In the genomic region with DNA sequence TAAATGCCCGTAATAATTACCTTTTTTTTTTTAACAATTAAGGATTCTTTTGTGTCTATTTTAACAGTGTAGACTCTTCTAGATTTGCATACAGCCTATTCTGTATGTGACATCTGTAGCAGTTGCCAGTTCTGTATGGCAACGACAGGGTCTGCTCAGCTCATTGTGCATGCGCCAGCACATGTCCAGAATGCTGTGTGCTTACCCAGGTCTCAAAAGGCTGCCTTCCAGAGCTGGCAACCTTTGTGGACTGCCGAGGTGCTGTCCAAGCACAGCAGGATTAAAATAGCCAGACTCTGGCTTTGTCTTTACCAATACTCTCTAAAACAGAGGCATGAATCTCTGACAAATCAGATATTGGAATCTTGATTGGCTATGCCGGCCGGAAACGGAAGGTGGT, we compare ENCODE assay signal across 30 mouse cellular contexts.
A peak's percentile ranks its signal among the peaks of the same experiment; 100 is the strongest.
DNase-seq lines count a peak whose midpoint lies in the region; ATAC-seq and TF ChIP-seq lines count a peak whose summit lies in the region.
"Had no signal": no experiment of that assay in that cellular context is flagged by ENCODE, and none has a peak within 500 bp of the region (broad histone marks: within the 10 kb centered on the region; RNA-seq: fewer than 3 reads in every experiment).

No protein-coding gene starts in this region.

- TF ChIP-seq CTCF in brain, embryonic 14.5 days (IDR thresholded peaks at IDR 0.05; ENCODE audit: borderline replicate concordance, extremely low read depth, insufficient read depth, insufficient read length) = no peak

- peak; percentile 74; the same call in 1 of the 2 replicates for ATAC-seq in forebrain, embryonic 16.5 days
- no peak for ATAC-seq in forebrain, embryonic 11.5 days (replicated peaks; ENCODE audit: low FRiP score)
- peak; percentile 56; the same call in 1 of the 2 replicates for ATAC-seq in midbrain, embryonic 12.5 days (ENCODE audit: low FRiP score, low read depth)
- ATAC-seq: liver, postnatal 0 days; lung, postnatal 0 days; Patski had no signal

- no peak overlapping the region for H3K9ac ChIP-seq in forebrain, embryonic 16.5 days (replicated peaks; ENCODE audit: low read depth, low read length)
- H3K9ac ChIP-seq in forebrain, embryonic 11.5 days (ENCODE audit: low read length) = no peak overlapping the region
- H3K9ac ChIP-seq in midbrain, embryonic 12.5 days (replicated peaks) = no peak overlapping the region
- H3K9ac ChIP-seq: embryonic facial prominence, embryonic 13.5 days; heart, embryonic 15.5 days; kidney, embryonic 15.5 days; limb, embryonic 12.5 days; liver, postnatal 0 days had no signal

- no peaks in the 10 kb centered on the region for H3K27me3 ChIP-seq in forebrain, embryonic 16.5 days (replicated peaks; ENCODE audit: control insufficient read depth, insufficient read depth, low read length)
- no peaks in the 10 kb centered on the region for H3K27me3 ChIP-seq in forebrain, embryonic 11.5 days (ENCODE audit: control insufficient read depth, insufficient read depth, low read length)
- H3K27me3 ChIP-seq in midbrain, embryonic 12.5 days = no peaks in the 10 kb centered on the region
- H3K27me3 ChIP-seq: CH12.LX; embryonic facial prominence, embryonic 13.5 days; heart, embryonic 15.5 days; kidney, embryonic 15.5 days; limb, embryonic 12.5 days had no signal

- no peak overlapping the region for H3K4me3 ChIP-seq in forebrain, embryonic 16.5 days (replicated peaks; ENCODE audit: low read length)
- H3K4me3 ChIP-seq in forebrain, embryonic 11.5 days (ENCODE audit: low read depth, low read length) = no peak overlapping the region
- H3K4me3 ChIP-seq in midbrain, embryonic 12.5 days = no peak overlapping the region
- H3K4me3 ChIP-seq: embryonic facial prominence, embryonic 13.5 days; erythroblast, embryonic 14.5 days; gastrocnemius, adult 2 months; heart, embryonic 15.5 days; kidney, embryonic 15.5 days; limb, embryonic 12.5 days had no signal

- DNase-seq in forebrain, embryonic 11.5 days (ENCODE audit: low spot score) = no peak
- DNase-seq in heart, postnatal 4 days = peak; percentile 9
- DNase-seq in heart, adult 9 months (ENCODE audit: low spot score in 2 of 2) = no peak
- peak; percentile 75 for DNase-seq in brain, embryonic 14.5 days (ENCODE audit: low read depth)
- DNase-seq in lung, postnatal 25 days (ENCODE audit: low spot score) = no peak
- DNase-seq: adrenal gland, postnatal 36 days; B cell, adult 2 months; cerebellum, adult 11 months; cerebellum, postnatal 36 days; embryo, embryonic 11 days; gastrocnemius, adult 2 months; kidney, adult 11 months; kidney, postnatal 36 days; liver, postnatal 0 days; right cerebral cortex, postnatal 14 days; thymus, adult 2 months; thymus, postnatal 4 days had no signal

- peaks cover 8% of the 10 kb centered on the region; the same call in 1 of the 2 replicates for H3K4me1 ChIP-seq in forebrain, embryonic 16.5 days (replicated peaks; ENCODE audit: control insufficient read depth, insufficient read depth, low read length)
- 0 out of 2 replicates have a peak, but pooled peaks cover 2% of the 10 kb centered on the region for H3K4me1 ChIP-seq in forebrain, embryonic 11.5 days (replicated peaks; ENCODE audit: control insufficient read depth, insufficient read depth, low read length)
- no peaks in the 10 kb centered on the region for H3K4me1 ChIP-seq in midbrain, embryonic 12.5 days
- H3K4me1 ChIP-seq: embryonic facial prominence, embryonic 13.5 days; heart, embryonic 15.5 days; kidney, embryonic 15.5 days; limb, embryonic 12.5 days had no signal

- WGBS in forebrain, embryonic 16.5 days = 13% methylated on average over 7 of the region's 7 CpGs
- 72% methylated on average over 7 of the region's 7 CpGs for WGBS in forebrain, embryonic 11.5 days
- WGBS in midbrain, embryonic 12.5 days = 50% methylated on average over 7 of the region's 7 CpGs

- no peak overlapping the region for H3K4me2 ChIP-seq in forebrain, embryonic 16.5 days (ENCODE audit: low read length)
- H3K4me2 ChIP-seq in forebrain, embryonic 11.5 days (ENCODE audit: low read depth, low read length, severe bottlenecking) = no peak overlapping the region
- H3K4me2 ChIP-seq in midbrain, embryonic 12.5 days (replicated peaks) = no peak overlapping the region
- H3K4me2 ChIP-seq: embryonic facial prominence, embryonic 13.5 days; heart, embryonic 15.5 days; kidney, embryonic 15.5 days; limb, embryonic 12.5 days; liver, embryonic 11.5 days had no signal

- no peak overlapping the region for H3K27ac ChIP-seq in forebrain, embryonic 16.5 days (ENCODE audit: low read length)
- H3K27ac ChIP-seq in forebrain, embryonic 11.5 days (ENCODE audit: low read depth, low read length) = no peak overlapping the region
- H3K27ac ChIP-seq in midbrain, embryonic 12.5 days (replicated peaks) = no peak overlapping the region
- H3K27ac ChIP-seq: embryonic facial prominence, embryonic 13.5 days; gastrocnemius, adult 2 months; heart, embryonic 15.5 days; kidney, embryonic 15.5 days; limb, embryonic 12.5 days; stomach, postnatal 0 days had no signal

- no peaks in the 10 kb centered on the region for H3K9me3 ChIP-seq in forebrain, embryonic 16.5 days (ENCODE audit: control insufficient read depth, low read length)
- H3K9me3 ChIP-seq in forebrain, embryonic 11.5 days (ENCODE audit: control insufficient read depth, low read length) = no peaks in the 10 kb centered on the region
- no peaks in the 10 kb centered on the region for H3K9me3 ChIP-seq in midbrain, embryonic 12.5 days
- H3K9me3 ChIP-seq: embryonic facial prominence, embryonic 13.5 days; heart, embryonic 15.5 days; kidney, embryonic 15.5 days; limb, embryonic 12.5 days had no signal

- no peaks in the 10 kb centered on the region for H3K36me3 ChIP-seq in forebrain, embryonic 16.5 days (ENCODE audit: control insufficient read depth, insufficient read depth)
- no peaks in the 10 kb centered on the region for H3K36me3 ChIP-seq in forebrain, embryonic 11.5 days (ENCODE audit: control insufficient read depth, insufficient read depth, low read length)
- no peaks in the 10 kb centered on the region for H3K36me3 ChIP-seq in midbrain, embryonic 12.5 days
- H3K36me3 ChIP-seq: embryonic facial prominence, embryonic 13.5 days; G1E; heart, embryonic 15.5 days; kidney, embryonic 15.5 days; limb, embryonic 12.5 days had no signal

- no peak for TF ChIP-seq POLR2A in brain, embryonic 14.5 days (IDR thresholded peaks at IDR 0.05; ENCODE audit: borderline replicate concordance, extremely low read depth, insufficient read depth, insufficient read length, poor library complexity, severe bottlenecking)

Comparison
In these comparisons a context has a peak if more than half of its experiments do, and no peak if none do; other contexts are left out.
1. DNase-seq: peak in heart, postnatal 4 days (single experiment) and brain, embryonic 14.5 days (single experiment); none in forebrain, embryonic 11.5 days (single experiment), heart, adult 9 months (0 of 2) and lung, postnatal 25 days (single experiment).